In genomic region chr10:122120500-122121289, GRCm38 (mm10) we compare ENCODE assay signal across 13 mouse cellular contexts. TPM values are rescaled to one million over a fixed set of nuclear protein-coding genes. Genes with fewer than 3 reads are reported as not detected.
A peak's percentile ranks its signal among the peaks of the same experiment; 100 is the strongest.
DNase-seq lines count a peak whose midpoint lies in the region; ATAC-seq lines count a peak whose summit lies in the region.
"Had no signal": no experiment of that assay in that cellular context is flagged by ENCODE, and none has a peak within 500 bp of the region (broad histone marks: within the 10 kb centered on the region; RNA-seq: fewer than 3 reads in every experiment).

No protein-coding gene starts in this region.

- ATAC-seq in forebrain, embryonic 12.5 days (ENCODE audit: low FRiP score) = no peak; the same call in 1 of the 2 replicates
- ATAC-seq in midbrain, embryonic 11.5 days (ENCODE audit: low FRiP score) = peak; percentile 83
- ATAC-seq in erythroid progenitor cell, adult 5-6 weeks (replicated peaks; ENCODE audit: low FRiP score, poor library complexity, severe bottlenecking) = no peak

- peak overlapping the region; percentile 51 for H3K4me2 ChIP-seq in forebrain, embryonic 12.5 days
- H3K4me2 ChIP-seq in midbrain, embryonic 11.5 days = peak overlapping the region; percentile 38
- H3K4me2 ChIP-seq: embryonic facial prominence, embryonic 13.5 days; liver, embryonic 15.5 days had no signal

- no peaks in the 10 kb centered on the region for H3K9me3 ChIP-seq in forebrain, embryonic 12.5 days
- H3K9me3 ChIP-seq in midbrain, embryonic 11.5 days (ENCODE audit: control insufficient read depth, low read length) = no peaks in the 10 kb centered on the region
- H3K9me3 ChIP-seq: embryonic facial prominence, embryonic 13.5 days; liver, embryonic 15.5 days had no signal

- H3K36me3 ChIP-seq in forebrain, embryonic 12.5 days (replicated peaks) = no peaks in the 10 kb centered on the region
- no peaks in the 10 kb centered on the region for H3K36me3 ChIP-seq in midbrain, embryonic 11.5 days (ENCODE audit: control insufficient read depth, insufficient read depth, low read length)
- H3K36me3 ChIP-seq: embryonic facial prominence, embryonic 13.5 days; liver, embryonic 15.5 days had no signal

- H3K4me3 ChIP-seq in forebrain, embryonic 12.5 days (replicated peaks) = peak overlapping the region; percentile 23
- H3K4me3 ChIP-seq in midbrain, embryonic 11.5 days (ENCODE audit: low read depth, low read length) = peak overlapping the region; percentile 22
- H3K4me3 ChIP-seq: embryonic facial prominence, embryonic 13.5 days; gastrocnemius, adult 2 months; liver, embryonic 15.5 days had no signal

- peak overlapping the region; percentile 33; the same call in 1 of the 2 replicates for H3K9ac ChIP-seq in forebrain, embryonic 12.5 days
- peak overlapping the region; percentile 34; the same call in 1 of the 2 replicates for H3K9ac ChIP-seq in midbrain, embryonic 11.5 days (ENCODE audit: low read length)
- H3K9ac ChIP-seq: embryonic facial prominence, embryonic 13.5 days; liver, embryonic 15.5 days had no signal

- DNase-seq in embryo, embryonic 11 days = peak; percentile 24
- DNase-seq in embryo, embryonic 9.5 days (ENCODE audit: extremely low spot score) = no peak
- DNase-seq in Muller cell, postnatal 12 days (ENCODE audit: inconsistent ontology term) = peak; percentile 11
- DNase-seq in midbrain, embryonic 11.5 days (ENCODE audit: low spot score, missing footprints) = peak; percentile 93
- no peak for DNase-seq in gastrocnemius, adult 8-10 months (ENCODE audit: low spot score in 2 of 2)
- DNase-seq in thymus, postnatal 10 days (ENCODE audit: low spot score in 2 of 2) = no peak
- DNase-seq: adrenal gland, postnatal 36 days; gastrocnemius, adult 2 months; kidney, adult 9 months had no signal

- 32% methylated on average over 16 of the region's 16 CpGs for WGBS in forebrain, embryonic 12.5 days
- WGBS in midbrain, embryonic 11.5 days = 26% methylated on average over 16 of the region's 16 CpGs

- H3K27me3 ChIP-seq in forebrain, embryonic 12.5 days = no peaks in the 10 kb centered on the region
- H3K27me3 ChIP-seq in midbrain, embryonic 11.5 days (ENCODE audit: control insufficient read depth, insufficient read depth, low read length) = no peaks in the 10 kb centered on the region
- H3K27me3 ChIP-seq: embryonic facial prominence, embryonic 13.5 days; liver, embryonic 15.5 days had no signal

- H3K27ac ChIP-seq in forebrain, embryonic 12.5 days = no peak overlapping the region
- no peak overlapping the region for H3K27ac ChIP-seq in midbrain, embryonic 11.5 days (ENCODE audit: low read depth, low read length)
- H3K27ac ChIP-seq: embryonic facial prominence, embryonic 13.5 days; gastrocnemius, adult 2 months; liver, embryonic 15.5 days had no signal

- H3K4me1 ChIP-seq in forebrain, embryonic 12.5 days = peaks cover 10% of the 10 kb centered on the region
- peaks cover 2% of the 10 kb centered on the region; the same call in 1 of the 2 replicates for H3K4me1 ChIP-seq in midbrain, embryonic 11.5 days (ENCODE audit: control insufficient read depth, insufficient read depth, low read length)
- H3K4me1 ChIP-seq: liver, embryonic 15.5 days had no signal

RNA-seq across cellular contexts. Expression of gene Rxylt1, which starts 23.5 kb away (rescaled TPM):
- 28.1 and 36.7 TPM in 2 replicates for polyA plus RNA-seq in forebrain, embryonic 12.5 days (2016; fragmentation: Nextera tagmentation; extraction: Ambion mirVana)
- 35.2 and 42.0 TPM in 2 replicates for polyA plus RNA-seq in midbrain, embryonic 11.5 days (2014; fragmentation: Nextera tagmentation; extraction: Ambion mirVana)
- 3.2 TPM in 1 of 2 replicates, not detected in the other for total RNA-seq in erythroid progenitor cell, adult 5-6 weeks (2015; ENCODE audit: low replicate concordance)
- 3.4 and 4.4 TPM in 2 replicates for total RNA-seq in erythroid progenitor cell, adult 5-6 weeks (2017; ENCODE audit: low replicate concordance)
- total RNA-seq in gastrocnemius, adult 8-10 months (2022) = 10 to 100 TPM; 42.6 to 48.0 (median 47.3) TPM

Comparison
In these comparisons a context has a peak if more than half of its experiments do, and no peak if none do; other contexts are left out.
1. DNase-seq: peak in embryo, embryonic 11 days (single experiment), Muller cell, postnatal 12 days (single experiment) and midbrain, embryonic 11.5 days (single experiment); none in embryo, embryonic 9.5 days (single experiment), gastrocnemius, adult 8-10 months (0 of 2) and thymus, postnatal 10 days (0 of 2).
2. RNA of gene Rxylt1, which starts 23.5 kb away (total RNA-seq): 42.6 to 48.0 TPM in gastrocnemius, adult 8-10 months; 3.2 to 4.4 TPM in erythroid progenitor cell, adult 5-6 weeks; every median in the first group is over 4 times any median in the second.